Mouse (Mus musculus): ENCODE data around the gene Gria1. TPM values are rescaled to one million over a fixed set of nuclear protein-coding genes. Genes with fewer than 3 reads are reported as not detected.

The Gria1 gene
- total RNA-seq, 1 experiment from 2014 or later: not detected

DNA sequence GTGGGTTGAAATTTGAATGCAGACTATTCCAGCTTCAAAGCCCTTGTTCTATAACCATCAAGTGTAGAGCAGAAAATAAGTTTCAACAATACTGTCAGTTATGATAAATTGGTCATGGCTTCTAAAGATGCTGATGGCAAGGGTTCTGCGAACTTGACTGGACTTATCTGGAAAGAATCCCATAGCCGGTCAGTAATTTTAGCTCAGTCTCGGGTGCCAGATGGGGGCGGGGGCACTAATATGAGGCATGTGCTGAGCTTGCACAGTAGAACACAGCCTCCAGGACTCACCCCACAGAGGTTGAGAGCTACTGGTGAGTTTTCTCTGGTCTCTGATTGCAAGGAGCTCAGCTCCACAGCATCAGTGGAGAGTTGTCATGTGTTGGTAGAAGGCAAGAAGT, 140.5 kb downstream of the Gria1 start:
- no peak for ATAC-seq (replicated peaks; ENCODE audit: insufficient number of reproducible peaks, low FRiP score, low TSS enrichment, poor library complexity, severe bottlenecking)

DNA sequence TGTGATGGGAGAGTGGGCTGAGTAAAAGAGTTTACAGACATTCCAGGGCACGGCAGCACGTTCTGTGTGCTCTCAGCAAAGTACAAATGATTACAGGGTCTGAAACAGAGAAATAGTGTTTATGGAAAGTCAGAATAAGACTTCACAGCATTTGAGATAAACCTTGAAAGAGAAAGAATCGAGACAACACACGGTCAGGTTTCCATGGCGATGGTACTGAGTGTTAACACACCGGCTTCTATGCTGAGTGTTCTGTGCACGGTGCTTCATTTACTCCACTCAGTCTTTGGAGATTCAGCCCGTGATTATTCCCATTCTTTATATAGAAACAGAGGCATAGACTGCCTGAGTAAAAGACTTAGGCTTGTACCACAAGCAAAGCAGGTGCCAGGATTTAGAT, 143.8 kb downstream of the Gria1 start:
- ATAC-seq (replicated peaks; ENCODE audit: insufficient number of reproducible peaks, low FRiP score, low TSS enrichment, poor library complexity, severe bottlenecking): no peak

DNA sequence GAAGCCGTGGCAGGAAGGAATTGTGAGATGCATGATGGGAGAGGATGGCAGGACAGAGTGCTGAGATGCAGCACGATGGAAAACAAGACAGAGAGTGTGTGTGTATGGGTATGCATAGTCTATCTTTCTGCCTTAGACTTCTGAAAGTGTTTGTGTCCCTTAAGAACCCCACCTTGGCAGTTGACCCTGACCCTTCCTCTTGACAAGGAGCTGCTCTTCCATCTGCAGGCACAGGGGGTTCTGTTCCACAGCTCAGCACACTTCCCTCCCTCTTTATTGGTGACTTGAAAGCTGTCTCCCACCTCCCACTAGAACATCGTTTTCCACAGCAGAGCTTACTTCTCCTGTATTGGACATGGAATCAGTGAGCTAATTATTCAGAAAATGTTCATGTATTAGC, 148.2 kb downstream of the Gria1 start:
- no peak for ATAC-seq (replicated peaks; ENCODE audit: insufficient number of reproducible peaks, low FRiP score, low TSS enrichment, poor library complexity, severe bottlenecking)

DNA sequence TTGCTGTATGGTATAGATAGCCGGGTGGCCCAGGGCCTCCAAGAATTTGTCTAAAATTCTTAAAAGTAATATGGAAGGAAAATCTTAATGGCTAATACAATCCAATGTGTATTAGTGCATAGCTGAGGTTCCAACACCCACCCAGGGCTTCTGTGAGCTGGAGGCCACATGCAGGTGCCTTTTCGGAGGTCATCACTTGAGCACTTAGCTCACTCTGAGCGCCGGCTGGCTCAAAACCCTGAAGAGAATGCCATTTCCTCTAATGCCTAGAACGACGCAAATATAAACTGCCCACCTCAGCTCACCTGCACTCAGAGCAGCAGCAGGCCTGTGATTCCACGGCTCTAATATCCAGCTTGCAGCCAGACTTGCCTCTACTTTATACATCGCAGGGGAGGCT, 148.9 kb downstream of the Gria1 start:
- ATAC-seq (replicated peaks; ENCODE audit: insufficient number of reproducible peaks, low FRiP score, low TSS enrichment, poor library complexity, severe bottlenecking): no peak

DNA sequence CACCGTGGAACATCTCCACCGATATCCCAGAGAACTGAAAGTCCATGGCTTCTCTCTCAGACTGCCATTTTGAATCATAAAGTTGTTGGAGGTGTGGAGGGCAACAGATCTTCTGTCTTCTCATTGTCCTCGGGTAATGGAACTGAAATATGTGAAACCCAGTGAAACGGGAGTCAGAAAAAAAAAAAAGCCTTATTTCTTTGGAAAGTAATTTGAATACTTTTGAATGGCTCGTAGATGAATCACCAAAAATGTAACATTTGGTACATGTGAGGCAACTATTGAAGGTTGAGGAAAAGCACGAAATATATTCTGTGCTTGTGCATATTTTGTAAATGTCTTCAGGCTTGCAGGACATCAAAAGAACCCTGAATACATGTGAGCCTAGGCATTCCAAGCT, 151.7 kb downstream of the Gria1 start:
- no peak for ATAC-seq (replicated peaks; ENCODE audit: insufficient number of reproducible peaks, low FRiP score, low TSS enrichment, poor library complexity, severe bottlenecking)

DNA sequence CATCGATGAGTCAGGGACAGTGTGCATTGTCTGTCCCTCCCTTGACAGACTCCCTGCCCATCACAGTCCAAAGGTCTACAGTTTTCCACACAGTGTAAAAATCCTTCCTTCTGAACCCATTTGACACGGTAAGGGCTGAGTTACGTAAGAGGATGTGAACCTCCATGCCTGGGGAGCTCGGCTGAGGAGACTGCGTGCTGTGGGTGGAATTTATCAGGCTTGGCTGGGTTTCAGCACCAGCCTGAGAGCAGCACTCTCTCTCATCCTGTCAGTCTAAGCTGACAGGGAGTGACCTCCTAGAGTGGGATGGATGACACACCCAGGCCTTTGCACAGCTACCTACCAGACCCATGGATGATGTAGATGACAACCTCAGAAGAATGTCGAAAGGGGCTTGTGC, 158.9 kb downstream of the Gria1 start:
- no peak for ATAC-seq (replicated peaks; ENCODE audit: insufficient number of reproducible peaks, low FRiP score, low TSS enrichment, poor library complexity, severe bottlenecking)

DNA sequence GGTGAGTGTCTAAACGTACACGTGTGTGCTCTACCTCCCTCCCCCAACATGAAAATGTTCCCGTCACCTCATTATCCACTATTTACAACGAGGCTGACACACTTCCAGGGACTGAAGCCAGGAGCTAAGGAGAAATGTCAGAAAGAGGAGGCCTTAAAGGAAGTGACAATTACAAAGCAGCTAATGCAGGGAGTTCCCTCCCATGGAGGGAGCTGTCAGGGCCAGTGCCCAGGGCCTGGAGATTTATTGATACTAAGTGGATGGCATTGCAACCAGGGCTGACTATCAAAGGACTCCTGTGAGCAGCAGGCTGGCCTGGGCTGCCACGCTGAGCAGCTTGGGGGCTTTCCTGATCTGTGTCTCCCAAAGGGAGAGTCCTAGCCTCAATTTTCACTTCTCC, 163.0 kb downstream of the Gria1 start:
- no peak for ATAC-seq (replicated peaks; ENCODE audit: insufficient number of reproducible peaks, low FRiP score, low TSS enrichment, poor library complexity, severe bottlenecking)

DNA sequence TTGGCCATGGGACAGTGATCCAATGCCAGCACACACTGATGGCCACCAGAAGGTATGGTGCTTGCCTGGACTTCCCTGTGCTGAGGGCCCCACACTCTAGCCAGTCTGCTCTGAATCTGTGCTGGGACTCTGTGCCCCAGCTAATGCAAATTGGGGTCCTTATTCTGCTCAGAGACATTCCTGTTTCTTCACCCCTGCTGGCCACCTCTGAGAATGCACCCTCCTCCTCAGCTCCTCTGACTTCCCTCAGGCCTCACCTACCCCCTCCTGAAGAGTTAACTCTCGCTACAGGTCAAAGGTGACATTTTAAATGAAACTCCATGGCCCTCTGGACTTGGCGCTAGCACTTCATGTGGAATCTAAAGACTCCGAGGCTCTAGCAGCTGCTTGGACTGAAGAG, 165.4 kb downstream of the Gria1 start:
- ATAC-seq (replicated peaks; ENCODE audit: insufficient number of reproducible peaks, low FRiP score, low TSS enrichment, poor library complexity, severe bottlenecking): no peak

DNA sequence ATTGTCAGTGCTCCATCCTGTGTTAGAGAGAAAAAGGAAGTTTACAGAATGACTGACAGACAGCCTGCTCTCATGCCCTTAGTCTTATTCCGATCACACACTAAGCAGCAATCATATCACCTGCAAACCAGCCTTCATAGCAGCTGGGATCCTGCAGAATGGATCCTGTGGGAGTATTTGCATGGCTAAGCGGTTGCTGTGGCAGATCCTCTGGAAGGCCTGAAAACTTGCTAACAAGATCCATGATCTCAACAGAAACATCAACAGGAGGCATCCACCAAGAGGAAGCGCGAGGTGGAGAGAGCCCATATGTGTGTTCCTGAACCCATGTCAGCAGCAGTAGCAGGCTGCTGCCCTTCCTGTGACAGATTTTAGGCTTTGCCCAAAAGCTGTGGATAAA, 173.0 kb downstream of the Gria1 start:
- ATAC-seq (replicated peaks; ENCODE audit: insufficient number of reproducible peaks, low FRiP score, low TSS enrichment, poor library complexity, severe bottlenecking): no peak

DNA sequence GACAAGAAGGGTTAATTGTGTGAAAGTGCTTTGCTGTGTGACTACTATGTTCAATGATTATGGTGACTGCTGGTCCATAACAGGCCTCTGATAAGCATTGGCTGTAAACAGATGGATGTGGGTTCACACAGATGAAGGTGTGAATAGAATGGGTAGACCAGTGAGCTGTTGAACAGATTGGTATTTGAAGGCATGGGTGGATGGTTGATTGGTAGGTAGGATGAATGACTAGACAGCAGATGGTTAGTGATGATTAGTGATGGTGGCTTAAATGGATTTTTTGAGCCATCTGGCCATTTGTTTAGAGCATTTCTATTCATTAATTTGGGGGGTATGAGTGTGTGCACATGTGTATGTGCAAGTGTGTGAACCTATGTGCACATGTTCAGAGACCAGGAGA, 173.9 kb downstream of the Gria1 start:
- no peak for ATAC-seq (replicated peaks; ENCODE audit: insufficient number of reproducible peaks, low FRiP score, low TSS enrichment, poor library complexity, severe bottlenecking)

DNA sequence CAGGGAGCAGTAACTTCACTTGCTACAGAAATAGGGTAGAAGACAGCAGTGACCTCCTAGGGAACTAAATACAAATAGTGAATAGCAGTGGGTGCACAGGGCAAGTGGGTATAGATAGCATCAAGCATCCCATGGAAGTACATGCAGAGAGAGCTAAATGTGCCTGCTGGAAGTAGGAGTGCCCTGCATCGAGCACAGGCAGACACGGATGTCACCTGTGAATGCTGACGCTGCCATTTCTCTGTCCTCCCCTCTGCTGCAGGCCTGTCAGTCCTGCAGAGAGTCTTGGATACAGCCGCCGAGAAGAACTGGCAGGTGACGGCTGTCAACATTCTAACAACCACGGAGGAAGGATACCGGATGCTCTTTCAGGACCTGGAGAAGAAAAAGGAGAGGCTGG, 178.2 kb downstream of the Gria1 start:
- ATAC-seq (replicated peaks; ENCODE audit: insufficient number of reproducible peaks, low FRiP score, low TSS enrichment, poor library complexity, severe bottlenecking): no peak

DNA sequence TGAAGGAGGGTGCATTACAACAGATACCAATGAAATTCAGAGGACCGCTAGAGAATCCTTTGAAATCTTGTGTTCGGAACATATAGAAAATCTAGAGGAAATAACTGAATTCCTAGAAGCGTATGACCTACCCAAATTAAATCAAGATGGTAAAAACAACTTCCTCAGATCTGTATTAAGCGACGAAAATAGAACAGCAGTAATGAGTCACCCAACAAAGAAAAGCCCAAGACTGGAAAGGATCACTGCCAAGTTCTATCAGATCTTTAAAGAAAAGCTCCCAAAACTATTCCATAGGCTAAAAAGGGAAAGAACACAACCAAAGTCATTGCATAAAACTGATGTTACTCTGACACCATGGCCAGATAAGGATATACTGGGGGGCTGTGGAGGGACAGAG, 183.6 kb downstream of the Gria1 start:
- no peak for ATAC-seq (replicated peaks; ENCODE audit: insufficient number of reproducible peaks, low FRiP score, low TSS enrichment, poor library complexity, severe bottlenecking)

DNA sequence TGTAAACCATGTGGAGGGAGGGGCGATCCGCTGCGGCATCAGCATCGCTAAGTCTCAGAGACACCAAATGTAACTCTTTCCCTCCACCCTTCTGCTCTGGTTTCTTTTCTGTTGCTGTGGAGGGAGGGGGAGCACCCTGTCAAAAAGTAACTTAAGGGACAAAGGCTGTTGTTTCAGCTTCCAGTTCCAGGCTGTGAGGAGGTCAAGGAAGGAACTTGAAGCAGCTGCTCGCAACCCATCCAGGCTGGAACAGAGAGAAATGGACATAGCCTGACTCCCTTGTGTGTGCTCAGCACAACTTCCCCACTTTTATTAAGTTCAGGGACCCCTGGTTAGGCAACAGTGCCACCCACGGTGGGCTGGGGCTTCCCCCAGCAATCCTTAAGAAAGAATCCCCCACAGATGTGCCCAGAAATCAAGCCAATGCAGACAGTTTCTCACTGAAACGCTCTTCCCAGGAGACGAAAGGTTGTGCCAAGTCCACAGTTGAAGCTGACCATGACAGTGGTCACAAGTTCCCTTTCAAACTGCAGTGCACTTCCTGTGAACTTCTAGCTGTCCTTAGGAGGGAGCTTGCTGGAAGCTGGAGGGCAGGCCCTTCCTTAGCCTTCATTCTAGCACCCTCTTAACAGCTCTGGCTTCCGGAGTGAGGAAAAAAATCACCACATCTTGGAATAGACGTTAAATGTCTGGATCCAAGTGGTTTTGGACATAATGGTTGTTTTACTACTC, 190.2 kb downstream of the Gria1 start:
- ATAC-seq (replicated peaks; ENCODE audit: insufficient number of reproducible peaks, low FRiP score, low TSS enrichment, poor library complexity, severe bottlenecking): no peak

DNA sequence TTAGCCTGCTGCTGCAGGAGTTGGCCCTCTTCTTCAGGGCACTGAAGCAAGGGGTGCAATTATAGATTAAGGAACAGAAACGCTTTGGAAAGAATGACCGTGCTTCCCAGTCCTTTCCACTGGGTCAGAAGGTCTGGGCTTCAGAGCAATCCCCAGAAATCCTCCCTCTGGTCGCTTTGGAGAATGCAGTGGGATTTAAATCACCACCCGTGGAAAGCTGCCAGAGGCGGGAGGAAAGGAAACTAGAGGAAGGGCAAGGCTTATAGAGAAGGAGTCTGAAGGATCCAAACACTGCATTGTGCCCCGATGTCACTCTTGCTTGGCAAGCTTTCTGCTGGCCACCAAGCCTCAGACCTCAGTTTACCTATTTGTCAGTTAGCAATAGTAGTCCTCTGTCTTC, 193.2 kb downstream of the Gria1 start:
- no peak for ATAC-seq (replicated peaks; ENCODE audit: insufficient number of reproducible peaks, low FRiP score, low TSS enrichment, poor library complexity, severe bottlenecking)

DNA sequence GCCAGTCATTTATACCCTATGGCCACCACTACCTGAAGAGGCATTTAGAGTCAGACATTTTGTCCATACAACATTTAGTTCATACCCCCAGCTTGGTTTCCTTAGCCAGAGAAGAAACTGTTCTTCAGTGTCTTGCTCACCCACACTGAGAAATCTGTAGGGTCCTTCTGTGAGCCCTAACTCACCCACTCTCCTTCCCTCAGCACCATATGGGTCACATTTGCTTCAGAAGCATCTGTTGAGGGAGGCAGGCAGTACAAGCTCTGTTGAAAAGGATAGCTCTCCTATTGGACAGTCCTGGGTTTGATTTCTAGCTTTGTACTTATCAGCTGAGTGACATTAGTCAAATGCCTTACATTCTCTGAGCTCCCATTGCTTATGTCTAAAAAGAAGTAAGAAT, 196.1 kb downstream of the Gria1 start:
- ATAC-seq (replicated peaks; ENCODE audit: insufficient number of reproducible peaks, low FRiP score, low TSS enrichment, poor library complexity, severe bottlenecking): no peak

DNA sequence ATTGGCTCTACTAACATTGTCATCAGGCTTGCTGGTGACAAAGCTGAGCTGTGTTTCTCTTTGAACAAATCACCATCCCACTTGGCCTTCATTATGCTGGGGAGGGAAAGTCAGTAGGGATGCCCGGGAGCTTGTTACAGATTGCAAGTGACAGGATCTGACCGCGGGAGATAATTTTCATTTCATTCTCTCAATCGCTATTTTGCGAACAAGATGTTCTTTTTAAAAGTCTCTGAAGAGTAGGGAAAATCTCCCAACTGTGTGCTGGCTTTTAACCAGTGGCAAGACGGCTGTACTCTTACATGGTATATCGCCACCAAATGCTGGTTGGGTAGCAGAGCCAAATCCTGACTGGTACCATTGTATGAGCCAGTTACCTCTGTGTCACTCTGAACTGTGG, 202.9 kb downstream of the Gria1 start:
- ATAC-seq (replicated peaks; ENCODE audit: insufficient number of reproducible peaks, low FRiP score, low TSS enrichment, poor library complexity, severe bottlenecking): no peak

DNA sequence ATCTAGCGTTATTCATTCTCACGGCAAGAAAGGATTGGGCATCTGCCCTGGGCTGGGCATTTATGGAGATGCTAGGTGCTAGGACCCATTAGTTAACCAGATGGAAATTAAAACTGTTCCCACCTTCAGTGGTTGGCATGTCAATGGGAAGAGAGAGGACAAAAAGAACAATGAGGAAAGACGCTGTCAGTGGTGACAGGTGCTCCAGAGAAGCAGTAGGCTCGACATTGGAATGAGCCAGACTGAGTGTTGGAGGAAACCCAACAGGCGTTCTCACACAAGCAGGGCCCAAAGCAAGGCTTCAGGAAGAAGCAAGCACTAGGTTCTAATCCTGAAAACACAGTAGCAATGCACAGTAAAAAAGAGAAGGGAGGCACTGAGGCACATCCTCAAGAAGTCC, 203.4 kb downstream of the Gria1 start:
- no peak for ATAC-seq (replicated peaks; ENCODE audit: insufficient number of reproducible peaks, low FRiP score, low TSS enrichment, poor library complexity, severe bottlenecking)

DNA sequence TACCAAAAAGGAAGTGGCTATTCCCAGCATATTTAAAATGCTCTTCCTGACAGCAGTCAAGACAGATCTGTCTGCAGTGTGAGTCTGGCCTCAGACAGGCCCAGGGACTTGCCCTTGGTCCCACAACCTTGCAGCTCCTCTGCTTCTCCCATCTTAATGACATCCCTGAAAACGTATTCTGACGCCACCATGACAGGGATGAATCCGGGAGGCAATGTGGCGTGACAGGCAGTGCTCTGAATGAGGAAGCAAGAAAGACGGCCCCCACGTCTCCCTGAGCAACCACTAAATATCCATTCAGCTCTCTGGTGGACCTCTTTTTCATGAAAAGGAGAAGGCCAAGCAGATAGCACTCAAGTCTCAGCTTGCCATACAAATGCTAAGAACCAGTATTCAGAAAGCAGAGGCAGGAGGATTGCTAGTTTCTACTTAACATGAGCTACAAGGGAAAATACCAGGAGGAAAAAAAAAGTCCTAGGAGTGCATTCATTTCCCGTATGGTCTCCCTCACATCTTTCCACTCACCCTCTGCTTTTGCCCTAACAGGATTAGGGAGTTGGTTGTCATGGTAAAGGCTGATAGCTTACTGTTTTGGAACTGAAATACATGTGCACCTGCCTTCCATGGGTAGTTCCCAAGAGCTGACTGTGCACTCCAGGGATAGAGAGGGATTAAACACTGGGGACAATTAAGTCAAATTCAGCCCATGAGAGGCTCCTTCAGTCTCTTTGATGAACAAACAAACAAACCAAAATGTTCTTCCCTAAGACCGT, 211.8 kb downstream of the Gria1 start:
- ATAC-seq (replicated peaks; ENCODE audit: insufficient number of reproducible peaks, low FRiP score, low TSS enrichment, poor library complexity, severe bottlenecking): no peak

DNA sequence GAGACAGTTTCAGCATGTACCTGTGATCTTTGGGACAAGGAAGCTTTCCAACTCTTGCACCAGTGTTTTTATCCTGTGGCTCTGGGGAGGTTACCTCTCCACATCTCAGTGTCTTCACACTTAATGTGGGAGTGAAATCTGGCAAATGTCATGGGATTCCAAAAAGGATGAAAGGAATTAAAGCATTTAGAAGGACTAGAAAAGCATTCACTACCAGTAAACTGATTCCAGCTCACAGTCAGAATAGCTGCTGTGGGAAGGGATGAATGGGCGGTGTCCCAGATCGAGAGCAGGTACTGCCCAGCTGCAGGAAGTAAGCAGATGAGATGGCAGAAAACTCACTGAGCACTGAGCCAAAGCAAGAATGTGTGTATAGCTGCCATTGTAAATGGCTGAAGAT, 224.3 kb downstream of the Gria1 start:
- ATAC-seq (replicated peaks; ENCODE audit: insufficient number of reproducible peaks, low FRiP score, low TSS enrichment, poor library complexity, severe bottlenecking): no peak

DNA sequence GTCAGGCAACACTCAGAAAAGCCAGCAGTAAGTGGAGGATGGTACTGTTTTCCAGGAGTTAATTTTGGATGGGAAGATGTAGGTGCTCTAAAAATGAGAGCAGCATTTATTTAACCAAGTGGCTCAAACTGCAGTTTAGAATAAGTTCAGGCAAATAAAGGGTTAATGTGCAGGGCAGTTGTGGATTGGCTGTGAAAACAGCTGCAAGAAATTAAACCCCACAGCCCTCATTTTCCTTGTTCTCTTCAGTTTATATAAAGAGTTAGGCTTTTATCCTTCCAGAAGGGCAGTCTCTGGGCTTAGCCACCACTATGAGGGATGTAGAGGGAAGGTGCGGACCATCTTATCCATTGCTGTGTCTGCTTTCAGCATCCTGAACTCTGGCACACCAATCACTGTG, 225.2 kb downstream of the Gria1 start:
- no peak for ATAC-seq (replicated peaks; ENCODE audit: insufficient number of reproducible peaks, low FRiP score, low TSS enrichment, poor library complexity, severe bottlenecking)

Data from monocyte, adult 5-6 weeks (primary cell).